Mouse (Mus musculus) C2C12 (cell line): Measurements from ENCODE around the gene Arhgap30. TPM values are rescaled to one million over a fixed set of nuclear protein-coding genes. Genes with fewer than 3 reads are reported as not detected.

ENCODE experiments used
- H3K27me3 ChIP-seq: one replicate; pipeline ENCODE4 v1.6.1; 2011; ENCODE audit not compliant: control insufficient read depth, insufficient read depth, insufficient read length
- H3K36me3 ChIP-seq: one replicate; pipeline ENCODE4 v1.6.1; 2011; ENCODE audit not compliant: control insufficient read depth, insufficient read depth
- H3K4me3 ChIP-seq: one replicate; pipeline ENCODE4 v1.5.1; 2011; ENCODE audit warnings: mild to moderate bottlenecking, control low read depth; ENCODE audit not compliant: poor library complexity, insufficient read depth, severe bottlenecking
- H3K79me2 ChIP-seq: one replicate; pipeline ENCODE4 v1.6.1; 2011; ENCODE audit not compliant: control insufficient read depth, insufficient read depth
- H3K79me3 ChIP-seq: one replicate; pipeline ENCODE4 v1.6.1; 2011; ENCODE audit warnings: low read depth, control low read depth
- H3ac ChIP-seq: one replicate; pipeline ENCODE3; 2011; ENCODE audit warnings: low read depth; ENCODE audit not compliant: control insufficient read depth, insufficient read length
- CEBPB ChIP-seq: IDR thresholded peaks from one replicate; pipeline ENCODE4 v1.6.1; 2011; ENCODE audit warnings: low read depth, mild to moderate bottlenecking, control low read depth, moderate library complexity
- CTCF ChIP-seq: IDR thresholded peaks from one replicate; pipeline ENCODE4 v1.5.1; 2011; ENCODE audit not compliant: control insufficient read depth, insufficient read depth, insufficient read length
- FOSL1 ChIP-seq: IDR thresholded peaks from one replicate; pipeline ENCODE4 v1.8.0; 2011; ENCODE audit warnings: mild to moderate bottlenecking, low read length; ENCODE audit not compliant: poor library complexity, insufficient read depth, severe bottlenecking
- MAX ChIP-seq: IDR thresholded peaks from one replicate; pipeline ENCODE4 v1.6.1; 2011; ENCODE audit warnings: mild to moderate bottlenecking, control low read depth
- MYOD1 ChIP-seq: IDR thresholded peaks from one replicate; pipeline ENCODE4 v1.6.1; 2011; ENCODE audit warnings: low read depth; ENCODE audit not compliant: control insufficient read depth, insufficient read length
- MYOG ChIP-seq: IDR thresholded peaks from one replicate; pipeline ENCODE4 v1.6.1; 2011; ENCODE audit not compliant: control insufficient read depth, insufficient read length; ENCODE audit errors: extremely low read depth
- USF1 ChIP-seq: IDR thresholded peaks from one replicate; pipeline ENCODE4 v1.6.1; 2011; ENCODE audit warnings: low read depth, mild to moderate bottlenecking, control low read depth, moderate library complexity
- long read RNA-seq, 2 experiments: library from polyadenylated mRNA; unstranded; transcript quantifications; one replicate each; pipeline ENCODE4 v2.0.0; 2019 to 2020
- polyA plus RNA-seq: library from polyadenylated mRNA; unstranded; fragments of >200 nt; fragmentation: generic; extraction: Trizol; gene quantifications from one replicate; pipeline ENCODE4 v1.2.1, GENCODE M21; 2012; ENCODE audit warnings: missing spikeins

Gene Arhgap30
- 0.05 TPM for polyA plus RNA-seq
- long read RNA-seq, experiment 1: 0 reads
- long read RNA-seq, experiment 2: 0 reads

DNA sequence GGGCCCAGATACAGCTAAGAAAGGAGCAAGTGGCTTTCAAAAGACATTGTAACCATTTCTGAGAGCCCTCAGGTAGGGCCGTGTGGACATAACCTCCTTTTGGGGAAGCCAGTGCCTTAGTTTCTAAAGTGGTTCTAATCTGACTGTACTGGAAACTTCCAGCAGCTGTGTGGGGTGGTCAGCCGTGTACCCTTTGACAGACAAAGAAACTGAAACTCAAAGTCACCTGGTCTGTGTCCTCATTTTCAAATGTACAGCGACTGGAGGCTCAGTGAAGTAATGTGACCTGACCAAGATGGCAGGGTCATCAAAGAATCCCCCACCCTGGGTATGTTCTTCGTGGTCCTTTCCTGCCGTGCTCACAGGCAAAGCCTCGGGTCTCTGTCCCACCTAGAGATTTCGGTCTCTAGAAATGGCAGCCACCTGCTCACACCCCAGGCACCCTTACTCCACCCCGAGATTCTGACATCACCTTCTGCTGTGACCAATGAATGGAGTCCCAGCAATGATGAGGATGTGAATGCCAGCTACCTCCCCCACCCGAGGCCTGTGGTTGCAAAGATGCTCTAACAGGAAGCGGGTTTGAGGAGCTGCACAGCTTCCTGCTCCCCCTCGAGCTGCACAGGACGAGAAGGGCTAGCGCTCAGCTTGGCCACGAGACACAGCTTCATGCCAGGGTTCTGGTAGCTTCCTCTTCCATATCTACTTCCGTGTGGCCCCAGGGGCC, at the start of gene Arhgap30:
Gene Arhgap30, plus strand, starts transcription at position 579 of the 727 bp plus-strand sequence.
- H3K27me3 ChIP-seq: no peaks in the 10 kb centered on the region
- no peak within 1 kb of the TSS for H3ac ChIP-seq
- H3K36me3 ChIP-seq: no peaks in the 10 kb centered on the region
- H3K79me2 ChIP-seq: no peaks in the 10 kb centered on the region
- no peak for TF ChIP-seq FOSL1
- TF ChIP-seq USF1: no peak
- no peak for TF ChIP-seq MYOD1
- no peak for TF ChIP-seq CTCF
- no peak for TF ChIP-seq MAX
- no peak for TF ChIP-seq MYOG
- TF ChIP-seq CEBPB: no peak
- H3K79me3 ChIP-seq: no peaks in the 10 kb centered on the region
- H3K4me3 ChIP-seq: no peak within 1 kb of the TSS

GRCm38 (mm10) chr1:171342262-171343207, 46.2 kb upstream of the Arhgap30 start:
- Histone ChIP-seq H3ac (no peak overlapping the region), H3K79me2 (peaks cover 41% of the 10 kb centered on the region), H3K36me3 (peaks cover 47% of the 10 kb centered on the region), H3K4me3 (no peak overlapping the region), H3K27me3 (no peaks in the 10 kb centered on the region), H3K79me3 (peaks cover 21% of the 10 kb centered on the region)
- TF ChIP-seq USF1 (no peak), FOSL1 (no peak), MYOD1 (no peak), MYOG (no peak), MAX (no peak), CTCF (no peak), CEBPB (no peak)

DNA sequence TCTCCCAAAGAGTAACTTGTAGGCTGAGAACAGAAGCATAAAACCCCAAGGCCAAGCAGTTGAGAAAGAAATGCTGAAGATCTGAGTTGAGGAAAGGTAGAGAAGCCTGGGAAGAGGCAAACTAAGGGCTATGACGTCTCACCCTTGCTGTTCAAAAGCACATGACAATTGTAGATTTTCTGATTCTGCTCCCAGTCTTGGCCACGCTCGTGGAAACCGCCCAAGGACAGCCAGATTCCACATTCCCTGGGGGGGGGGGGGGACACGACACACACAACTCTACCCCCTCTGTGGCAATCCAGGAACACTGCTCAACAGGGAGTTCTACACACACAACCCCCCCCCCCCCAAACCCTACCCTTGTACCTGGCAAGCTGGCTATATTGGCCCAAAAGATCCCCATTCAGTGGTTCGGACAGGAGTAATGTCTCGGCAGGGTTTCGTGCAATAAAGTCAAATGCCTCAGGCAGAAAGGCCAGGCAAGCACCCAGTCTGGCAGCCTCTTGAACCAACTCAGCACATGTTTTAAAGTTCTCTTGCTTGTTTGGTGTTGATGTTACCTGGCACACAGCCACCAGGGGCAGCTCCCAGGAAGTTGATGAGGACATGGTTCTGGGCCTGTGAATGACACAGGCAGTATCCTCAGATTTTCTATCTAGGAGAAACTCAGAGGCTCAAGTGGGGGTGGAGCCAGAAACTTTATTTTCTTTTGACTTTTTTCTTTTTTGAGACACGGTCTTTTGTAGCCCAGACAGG, 44.7 kb upstream of the Arhgap30 start:
- peaks cover 49% of the 10 kb centered on the region for H3K79me2 ChIP-seq
- H3K27me3 ChIP-seq: no peaks in the 10 kb centered on the region
- no peak overlapping the region for H3ac ChIP-seq
- H3K79me3 ChIP-seq: peaks cover 35% of the 10 kb centered on the region
- H3K36me3 ChIP-seq: peaks cover 36% of the 10 kb centered on the region
- TF ChIP-seq CTCF (no peak), USF1 (no peak), MAX (no peak), MYOG (no peak), MYOD1 (no peak)
- H3K4me3 ChIP-seq: no peak overlapping the region

DNA sequence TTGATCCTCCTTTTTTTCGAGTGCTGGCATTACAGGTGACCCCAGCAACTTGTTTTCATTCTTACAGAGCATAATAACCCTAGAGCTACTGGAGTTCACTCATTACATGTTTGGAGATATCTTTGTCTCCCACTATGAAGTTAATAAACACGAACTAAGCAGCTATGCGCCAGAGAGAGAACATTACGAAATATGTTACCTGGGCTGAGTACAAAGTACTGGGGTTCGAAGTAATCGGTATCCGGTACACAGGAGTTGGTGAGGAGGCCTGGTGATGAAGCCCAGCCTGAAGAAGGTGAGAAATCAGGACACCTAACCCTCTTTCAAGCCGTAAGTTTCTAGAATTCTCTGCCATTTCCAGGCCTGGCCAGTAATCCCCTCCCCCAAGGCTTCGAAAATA, 44.0 kb upstream of the Arhgap30 start:
- peaks cover 56% of the 10 kb centered on the region for H3K79me2 ChIP-seq
- peak overlapping the region; percentile 100 for H3K4me3 ChIP-seq
- TF ChIP-seq MAX: no peak
- no peak for TF ChIP-seq FOSL1
- TF ChIP-seq USF1: no peak
- no peak for TF ChIP-seq MYOG
- no peak for TF ChIP-seq MYOD1
- TF ChIP-seq CTCF: no peak
- no peak for TF ChIP-seq CEBPB
- peaks cover 40% of the 10 kb centered on the region for H3K79me3 ChIP-seq
- peak overlapping the region; percentile 18 for H3ac ChIP-seq
- H3K36me3 ChIP-seq: peaks cover 30% of the 10 kb centered on the region
- no peaks in the 10 kb centered on the region for H3K27me3 ChIP-seq

GRCm38 (mm10) chr1:171345225-171346094, 43.3 kb upstream of the Arhgap30 start, which contains the start of the genes Nit1 and Pfdn2:
TSS of gene Nit1 (minus strand) at chr1:171345646.
TSS of gene Pfdn2 (plus strand) at chr1:171345670.
- H3K36me3 ChIP-seq: peaks cover 23% of the 10 kb centered on the region
- TF ChIP-seq CEBPB (no peak), FOSL1 (no peak), CTCF (no peak), MYOD1 (no peak)
- peaks cover 63% of the 10 kb centered on the region for H3K79me2 ChIP-seq
- H3K79me3 ChIP-seq: peaks cover 47% of the 10 kb centered on the region
- peak within 1 kb of the TSS; percentile 100 for H3K4me3 ChIP-seq
- no peaks in the 10 kb centered on the region for H3K27me3 ChIP-seq
- peak within 1 kb of the TSS; percentile 81 for H3ac ChIP-seq
